Mouse (Mus musculus) embryonic facial prominence, embryonic 14.5 days (tissue): ENCODE data around the gene Ccdc157. TPM values are rescaled to one million over a fixed set of nuclear protein-coding genes. Genes with fewer than 3 reads are reported as not detected.

Experiments
- ATAC-seq: fragments of 200-750 bp; cut with Nextera tagmentation; 2 replicates; pipeline ENCODE4 v1.8.0; 2017; ENCODE audit warnings: low read depth, moderate number of reproducible peaks, moderate TSS enrichment
- DNase-seq: peaks from one replicate; pipeline ENCODE4 v3.0.0-alpha.2; 2015; ENCODE audit warnings: low spot score
- H3K27ac ChIP-seq: fragments of 300-500 bp; sonication (generic); replicated peaks from 2 replicates; pipeline ENCODE4 v1.5.1; 2014; ENCODE audit warnings: low read depth, mild to moderate bottlenecking, low read length, moderate library complexity
- H3K27me3 ChIP-seq: fragments of 300-500 bp; sonication (generic); replicated peaks from 2 replicates; pipeline ENCODE4 v1.6.1; 2014; ENCODE audit warnings: low read length; ENCODE audit not compliant: control insufficient read depth, insufficient read depth
- H3K36me3 ChIP-seq: fragments of 300-500 bp; sonication (generic); 2 replicates; pipeline ENCODE4 v1.6.1; 2014; ENCODE audit warnings: low read length, mixed read lengths; ENCODE audit not compliant: control insufficient read depth, insufficient read depth
- H3K4me1 ChIP-seq: fragments of 300-500 bp; sonication (generic); 2 replicates; pipeline ENCODE4 v1.6.1; 2014; ENCODE audit warnings: antibody characterized with exemption, low read length; ENCODE audit not compliant: control insufficient read depth, insufficient read depth
- H3K4me2 ChIP-seq: fragments of 300-500 bp; sonication (generic); 2 replicates; pipeline ENCODE4 v1.6.1; 2014; ENCODE audit warnings: low read depth, mild to moderate bottlenecking, low read length, moderate library complexity, mixed read lengths
- H3K4me3 ChIP-seq: fragments of 300-500 bp; sonication (generic); 2 replicates; pipeline ENCODE4 v1.5.1; 2014; ENCODE audit warnings: low read depth, mild to moderate bottlenecking, low read length
- H3K9ac ChIP-seq: fragments of 300-500 bp; sonication (generic); 2 replicates; pipeline ENCODE4 v1.6.1; 2014; ENCODE audit warnings: low read depth, mild to moderate bottlenecking, low read length, moderate library complexity, mixed read lengths
- H3K9me3 ChIP-seq: fragments of 300-500 bp; sonication (generic); 2 replicates; pipeline ENCODE4 v1.6.1; 2016; ENCODE audit warnings: low read length; ENCODE audit not compliant: control insufficient read depth
- WGBS: fragments of 180-500 bp; shearing (Covaris S2); extraction: QIAGEN DNeasy Blood & Tissue Kit; methylation state at CpG from one replicate; pipeline ENCODE4 v1.1.7; 2014; 5-methylcytosine and 5-hydroxymethylcytosine counted together
- polyA plus RNA-seq: library from polyadenylated mRNA; unstranded; fragments of >200 nt; fragmentation: Nextera tagmentation; extraction: Ambion mirVana; gene quantifications from 2 replicates; pipeline ENCODE4 v1.2.1, GENCODE M21; 2014

The Ccdc157 gene
- polyA plus RNA-seq, 1 experiment from 2014 or later: 6.7 TPM

GRCm38 (mm10) chr11:4147098-4147497 is 13.0 kb downstream of the Ccdc157 start:
- Histone ChIP-seq H3K4me1 (no peaks in the 10 kb centered on the region), H3K36me3 (peaks cover 37% of the 10 kb centered on the region), H3K27me3 (no peaks in the 10 kb centered on the region), H3K4me3 (no peak overlapping the region), H3K9ac (no peak overlapping the region), H3K9me3 (no peaks in the 10 kb centered on the region), H3K27ac (no peak overlapping the region), H3K4me2 (no peak overlapping the region)
- WGBS: 89% methylated on average over 10 of the region's 10 CpGs
- no peak for ATAC-seq
- DNase-seq: no peak

GRCm38 (mm10) chr11:4146381-4146780 is 13.7 kb downstream of the Ccdc157 start:
- Histone ChIP-seq H3K9me3 (no peaks in the 10 kb centered on the region), H3K4me2 (no peak overlapping the region), H3K27ac (no peak overlapping the region), H3K9ac (no peak overlapping the region), H3K27me3 (no peaks in the 10 kb centered on the region), H3K36me3 (peaks cover 44% of the 10 kb centered on the region), H3K4me3 (no peak overlapping the region), H3K4me1 (no peaks in the 10 kb centered on the region)
- WGBS: 74% methylated on average over 6 of the region's 6 CpGs
- DNase-seq (peak; percentile 42), ATAC-seq (no peak)

DNA sequence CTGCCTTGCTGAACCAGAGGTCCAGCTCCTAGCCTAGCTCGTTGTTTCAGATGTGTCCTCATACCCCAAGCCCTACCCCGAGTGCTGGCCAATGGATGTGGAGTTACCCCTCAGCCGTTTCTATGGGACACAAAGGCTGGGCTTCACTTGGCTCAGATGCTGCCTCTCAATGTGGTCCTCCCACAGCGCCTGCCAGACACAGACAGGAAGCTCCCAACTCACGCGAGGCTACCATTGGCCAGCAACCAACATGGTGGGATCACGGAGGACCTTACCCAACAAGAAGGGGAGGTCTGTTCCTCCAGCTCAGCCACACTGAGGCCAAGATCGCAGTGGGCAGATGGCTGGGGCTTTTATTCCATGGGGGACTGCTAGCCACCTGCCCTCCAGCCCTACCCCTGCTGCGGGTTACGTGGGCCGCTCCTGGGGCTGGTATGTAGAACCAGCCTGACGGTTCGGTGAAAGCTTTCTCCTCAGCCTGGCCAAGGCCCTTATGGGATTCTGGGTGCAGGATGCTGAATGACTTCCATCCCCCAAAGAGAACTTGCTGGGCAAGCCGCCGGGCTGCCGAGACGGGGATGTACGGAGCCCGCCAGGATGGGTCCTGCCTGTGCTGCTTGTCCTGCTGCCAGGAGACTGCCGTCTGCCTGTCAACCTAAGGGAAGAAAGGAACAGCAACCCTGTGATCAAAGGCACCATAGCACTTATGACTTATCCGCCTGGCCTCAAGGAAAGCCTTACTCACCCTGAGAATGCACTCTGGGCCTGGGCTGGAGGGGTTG is 16.6 kb downstream of the Ccdc157 start:
- ATAC-seq (no peak), DNase-seq (no peak)
- no peaks in the 10 kb centered on the region for H3K27me3 ChIP-seq
- H3K4me1 ChIP-seq: no peaks in the 10 kb centered on the region
- no peak overlapping the region for H3K27ac ChIP-seq
- H3K9me3 ChIP-seq: no peaks in the 10 kb centered on the region
- 88% methylated on average over 21 of the region's 21 CpGs for WGBS
- no peak overlapping the region for H3K4me2 ChIP-seq
- H3K4me3 ChIP-seq: no peak overlapping the region
- H3K36me3 ChIP-seq: peaks cover 68% of the 10 kb centered on the region
- no peak overlapping the region for H3K9ac ChIP-seq

- WGBS: 94% methylated on average over 4 of the region's 4 CpGs
- Histone ChIP-seq H3K27ac (no peak overlapping the region), H3K27me3 (no peaks in the 10 kb centered on the region), H3K36me3 (peaks cover 77% of the 10 kb centered on the region), H3K4me1 (no peaks in the 10 kb centered on the region), H3K4me2 (no peak overlapping the region), H3K4me3 (no peak overlapping the region), H3K9me3 (no peaks in the 10 kb centered on the region), H3K9ac (no peak overlapping the region)
- DNase-seq (no peak), ATAC-seq (no peak)
Observed at GRCm38 (mm10) chr11:4142352-4142751, 17.7 kb downstream of the Ccdc157 start.

GRCm38 (mm10) chr11:4141505-4141904 is 18.6 kb downstream of the Ccdc157 start:
- H3K27ac ChIP-seq: no peak overlapping the region

GRCm38 (mm10) chr11:4138964-4139363 is 21.1 kb downstream of the Ccdc157 start:
- WGBS: 76% methylated on average over 2 of the region's 2 CpGs
- Histone ChIP-seq H3K27ac (no peak overlapping the region), H3K4me2 (no peak overlapping the region), H3K36me3 (peaks cover 68% of the 10 kb centered on the region), H3K27me3 (no peaks in the 10 kb centered on the region), H3K4me3 (no peak overlapping the region), H3K9me3 (no peaks in the 10 kb centered on the region), H3K9ac (no peak overlapping the region), H3K4me1 (peaks cover 4% of the 10 kb centered on the region)
- DNase-seq (no peak), ATAC-seq (no peak)

More at GRCm38 (mm10) chr11:4141505-4141904, 18.6 kb downstream of the Ccdc157 start:
- DNase-seq: no peak
- Histone ChIP-seq H3K27me3 (no peaks in the 10 kb centered on the region), H3K36me3 (peaks cover 78% of the 10 kb centered on the region), H3K4me3 (no peak overlapping the region), H3K4me2 (no peak overlapping the region), H3K9me3 (no peaks in the 10 kb centered on the region), H3K9ac (no peak overlapping the region), H3K4me1 (no peaks in the 10 kb centered on the region; the same call in 1 of the 2 replicates)
- no peak for ATAC-seq

GRCm38 (mm10) chr11:4134986-4135935 is 24.8 kb downstream of the Ccdc157 start, which contains the start of gene Rnf215:
Rnf215 (plus strand) TSS chr11:4135202.
- Histone ChIP-seq H3K36me3 (peaks cover 34% of the 10 kb centered on the region), H3K9me3 (no peaks in the 10 kb centered on the region), H3K4me2 (peak within 1 kb of the TSS; percentile 89), H3K9ac (peak within 1 kb of the TSS; percentile 98), H3K27ac (peak within 1 kb of the TSS; percentile 74), H3K4me3 (peak within 1 kb of the TSS; percentile 89), H3K27me3 (no peaks in the 10 kb centered on the region), H3K4me1 (peaks cover 4% of the 10 kb centered on the region)
- DNase-seq (peak; percentile 95), ATAC-seq (peak; percentile 92)
- 4% methylated on average over 31 of the region's 66 CpGs for WGBS

- Histone ChIP-seq H3K4me2 (peak overlapping the region; percentile 89; the same call in 1 of the 2 replicates), H3K4me1 (peaks cover 4% of the 10 kb centered on the region), H3K27ac (no peak overlapping the region), H3K9me3 (no peaks in the 10 kb centered on the region), H3K27me3 (no peaks in the 10 kb centered on the region), H3K36me3 (peaks cover 26% of the 10 kb centered on the region), H3K9ac (peak overlapping the region; percentile 98), H3K4me3 (peak overlapping the region; percentile 89; the same call in 1 of the 2 replicates)
- DNase-seq (no peak), ATAC-seq (no peak)
- 54% methylated on average over 6 of the region's 6 CpGs for WGBS
Observed at GRCm38 (mm10) chr11:4134400-4134799, 25.7 kb downstream of the Ccdc157 start.
